Mouse (Mus musculus) megakaryocyte-erythroid progenitor cell, adult 5-6 weeks (primary cell): Measurements from ENCODE around the gene Ankrd36. TPM values are rescaled to one million over a fixed set of nuclear protein-coding genes. Genes with fewer than 3 reads are reported as not detected.
"Not testable (repeated sequence)": the region's sequence is repeated elsewhere in the genome, so short reads cannot be mapped to it uniquely, and the experiment has no call there.

Experiments
- ATAC-seq: replicated peaks from 2 replicates; pipeline ENCODE4 v1.8.0; 2016; ENCODE audit warnings: mild to moderate bottlenecking, inconsistent platforms; ENCODE audit not compliant: severe bottlenecking, poor library complexity, low FRiP score, low TSS enrichment
- total RNA-seq, 2 experiments: library from RNA; stranded (forward) in 1 of 2; stranded (reverse) in 1 of 2; fragments of 200-1000, 215-1000 nt in 1 of 2; fragments of >200 nt in 1 of 2; fragmentation: Nextera tagmentation in 1 of 2; gene quantifications; 2 replicates each; pipeline ENCODE4 v1.2.3; 2014 to 2017

The Ankrd36 gene
- total RNA-seq, 2 experiments from 2014 or later: 5.1 TPM; not detected in 1

DNA sequence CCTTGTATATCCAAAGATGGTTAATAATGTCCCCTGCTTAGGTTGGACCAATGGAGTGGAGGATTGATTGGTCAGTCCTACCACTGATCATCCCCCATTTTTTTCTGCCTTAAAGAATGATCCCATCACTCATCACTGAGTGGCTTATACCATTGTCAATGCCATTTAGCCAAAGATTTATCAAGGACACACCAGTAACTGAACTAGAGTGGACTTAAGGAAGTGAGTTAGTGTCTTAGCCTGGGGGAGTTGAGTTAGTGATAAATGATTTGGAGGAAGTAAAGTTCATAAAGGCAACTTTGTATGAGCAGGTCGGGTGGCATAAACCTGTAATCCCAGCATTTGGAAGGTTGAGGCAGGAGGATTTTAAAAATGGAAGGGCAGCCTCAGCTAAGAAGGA is 26.2 kb upstream of the Ankrd36 start:
- ATAC-seq: no peak

DNA sequence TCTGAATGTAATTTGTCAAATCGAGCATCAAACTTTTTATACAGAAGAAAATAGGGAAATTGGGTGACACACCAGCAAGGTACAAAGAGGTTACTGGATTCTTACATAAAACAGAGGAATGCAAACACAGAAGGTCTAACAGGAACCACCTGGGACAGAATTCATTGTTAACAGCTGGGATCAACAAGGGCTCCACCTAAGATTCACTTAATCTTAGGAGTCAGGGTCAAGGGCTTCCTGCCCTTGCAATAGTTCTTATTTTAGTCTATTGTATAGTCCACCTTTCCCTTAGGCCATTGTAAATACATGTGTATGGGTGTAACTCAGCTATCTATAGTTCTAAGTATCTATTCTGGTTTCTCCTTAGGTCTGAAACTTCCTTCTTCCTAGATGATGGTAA is 24.8 kb upstream of the Ankrd36 start:
- not testable (repeated sequence) for ATAC-seq

DNA sequence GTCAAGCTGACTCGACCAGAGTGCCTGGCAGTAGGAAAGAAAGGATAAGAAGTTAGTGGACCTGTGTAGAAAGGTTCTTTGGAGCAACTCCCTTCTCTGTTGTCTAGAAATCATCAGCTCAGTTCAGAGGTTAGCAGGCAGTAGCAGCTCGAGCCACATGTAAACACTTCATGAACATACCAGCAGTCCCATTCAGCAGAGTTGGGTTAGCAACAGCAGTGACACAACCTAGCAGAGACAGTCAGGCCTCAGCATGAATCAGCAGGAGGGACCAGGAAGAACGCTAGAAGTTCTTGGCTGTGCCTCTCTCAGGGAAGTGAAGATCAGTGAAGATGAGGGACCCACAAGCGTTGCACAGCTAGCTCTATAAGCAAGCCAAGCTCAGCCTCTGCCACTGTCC is 24.0 kb upstream of the Ankrd36 start:
- ATAC-seq: no peak

DNA sequence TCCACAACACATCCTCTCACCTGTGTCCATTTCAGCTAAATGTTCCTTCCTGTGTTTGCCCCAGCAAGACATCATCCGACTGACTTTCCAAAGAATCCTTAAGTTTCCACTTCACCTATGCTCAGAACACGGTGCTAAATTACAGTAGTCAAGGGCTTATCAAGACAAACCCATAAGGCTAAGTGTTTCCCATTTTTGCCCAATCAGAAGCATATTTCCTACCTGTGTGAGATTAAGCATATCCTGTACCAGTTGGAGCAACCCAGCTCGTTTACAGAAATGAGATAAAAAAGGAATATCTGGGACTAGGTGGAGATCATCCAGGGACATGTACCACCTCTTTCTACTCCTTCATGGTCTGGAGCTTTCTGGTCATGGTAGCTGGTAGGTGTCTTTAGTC is 22.8 kb upstream of the Ankrd36 start:
- no peak for ATAC-seq

DNA sequence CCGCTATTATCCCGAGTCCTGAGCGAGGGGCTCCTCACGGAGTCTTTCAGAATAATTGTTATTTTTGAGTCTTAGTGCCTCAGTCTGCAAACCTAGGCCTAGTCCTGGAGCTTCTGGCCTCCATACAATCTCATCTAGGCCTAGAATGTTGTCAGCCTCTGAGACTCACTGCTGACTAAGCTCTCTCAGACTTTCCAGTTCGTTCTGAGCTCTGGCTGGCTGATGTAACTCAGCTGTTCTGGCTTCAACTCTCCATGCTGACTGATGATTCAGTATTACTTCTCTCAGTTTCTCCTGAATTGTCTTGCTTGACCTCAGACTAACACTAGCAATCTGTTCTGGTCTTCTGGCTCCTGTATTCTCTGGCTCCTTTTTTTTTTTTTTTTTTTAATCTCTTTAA is 18.1 kb upstream of the Ankrd36 start:
- ATAC-seq: no peak

DNA sequence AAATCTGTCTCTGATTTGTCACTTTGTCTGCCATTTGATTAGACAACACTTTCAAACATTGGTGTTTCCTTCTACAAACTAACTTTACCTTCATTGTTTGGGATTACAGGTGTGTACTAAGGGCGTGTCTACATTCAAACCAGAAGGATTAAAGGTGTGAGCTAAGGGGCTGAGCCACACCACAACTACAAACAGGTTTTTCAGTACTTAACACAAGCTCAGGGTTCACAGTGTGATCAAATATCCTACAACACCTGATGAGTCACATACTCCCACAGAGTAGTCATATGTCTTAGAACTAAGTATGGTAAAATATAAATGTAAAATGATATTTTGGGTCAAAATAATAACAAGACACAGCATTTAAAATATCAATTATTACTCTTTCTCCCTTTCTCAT is 17.6 kb upstream of the Ankrd36 start:
- no peak for ATAC-seq

DNA sequence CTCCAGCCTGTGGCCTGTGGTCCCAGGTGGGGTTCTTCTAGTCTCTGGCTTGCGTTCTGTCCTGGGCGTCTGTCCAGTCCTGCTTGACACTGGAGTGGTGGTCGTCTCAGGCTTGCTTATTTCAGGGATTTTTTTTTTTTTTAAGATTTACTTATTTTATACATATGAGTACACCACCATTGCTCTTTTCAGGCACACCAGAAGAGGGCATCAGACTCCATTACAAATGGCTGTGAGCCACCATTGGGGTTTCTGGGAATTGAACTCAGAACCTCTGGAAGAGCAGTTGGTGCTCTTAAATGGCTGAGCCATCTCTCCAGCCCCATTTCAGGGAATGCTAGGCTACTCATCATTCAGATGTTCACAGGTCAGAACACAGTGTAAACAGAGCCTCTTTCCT is 9.2 kb upstream of the Ankrd36 start:
- ATAC-seq: no peak

DNA sequence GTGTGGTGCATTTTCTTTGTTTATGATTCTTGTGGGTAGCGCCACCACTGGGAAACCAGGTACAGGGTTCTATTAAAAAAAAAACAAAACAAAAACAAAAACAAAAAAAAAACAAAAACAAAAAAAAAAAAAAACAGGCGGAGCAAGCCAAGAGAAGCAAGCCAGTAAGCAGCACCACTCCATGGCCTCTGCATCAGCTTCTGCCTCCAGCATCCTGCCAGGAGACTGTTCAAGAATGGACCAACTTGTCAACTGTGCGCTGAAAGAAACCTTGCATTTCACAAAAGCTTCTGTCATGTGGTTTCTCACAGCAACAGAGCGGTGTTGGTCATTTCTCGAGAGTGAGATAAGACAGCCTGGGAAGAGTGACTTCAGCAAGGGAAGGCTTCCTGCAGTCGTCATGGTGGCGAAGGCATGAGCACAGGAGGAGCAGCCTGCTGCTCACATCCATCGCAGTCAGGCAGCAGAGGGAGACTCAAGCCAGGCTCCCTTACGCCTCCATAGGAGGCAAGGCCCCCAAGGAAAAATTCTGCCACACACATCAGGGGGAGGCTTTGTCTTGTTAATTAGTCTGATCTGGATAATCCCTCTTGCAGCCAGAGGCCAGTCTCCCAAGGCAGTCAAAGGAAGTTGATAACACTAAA is 6.7 kb upstream of the Ankrd36 start:
- no peak for ATAC-seq

DNA sequence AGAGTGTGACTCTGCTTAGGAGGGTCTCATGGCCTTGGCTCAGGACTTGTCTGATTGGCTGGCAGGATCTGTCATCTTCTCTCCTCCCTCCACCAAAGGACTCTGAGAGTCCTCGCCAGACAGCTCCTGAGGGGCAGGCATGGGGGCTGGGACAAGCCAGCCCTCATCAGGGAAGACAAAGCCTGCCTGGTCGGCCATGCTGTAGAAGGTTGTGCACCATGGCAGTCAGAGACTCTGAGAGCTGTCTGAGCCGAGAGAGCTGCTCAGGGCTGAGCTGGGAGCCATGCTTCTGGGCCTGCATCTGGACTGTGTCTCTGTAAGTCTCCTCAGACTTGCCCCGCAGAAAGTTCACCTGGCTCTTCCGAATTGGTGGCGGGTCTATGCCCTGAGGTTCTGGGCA is 5.6 kb upstream of the Ankrd36 start:
- no peak for ATAC-seq

DNA sequence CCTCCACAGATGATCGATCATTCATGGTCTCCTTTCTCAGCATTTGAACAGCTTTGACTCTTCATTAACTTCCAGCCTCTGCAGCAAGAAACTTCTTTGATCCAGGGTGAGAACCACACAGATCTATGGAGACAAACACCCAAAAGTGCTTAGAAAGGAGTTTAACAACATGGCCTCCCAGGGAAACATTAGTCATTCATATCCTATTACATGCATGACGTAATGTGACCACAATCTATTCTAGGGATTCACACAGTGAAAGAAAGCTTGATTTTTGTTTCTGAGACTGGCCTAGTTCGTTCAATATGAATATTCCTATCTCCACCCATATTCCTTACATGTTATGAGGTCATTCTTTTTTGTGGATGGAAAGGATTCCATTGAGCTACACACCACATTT is 3.9 kb upstream of the Ankrd36 start:
- ATAC-seq: no peak

DNA sequence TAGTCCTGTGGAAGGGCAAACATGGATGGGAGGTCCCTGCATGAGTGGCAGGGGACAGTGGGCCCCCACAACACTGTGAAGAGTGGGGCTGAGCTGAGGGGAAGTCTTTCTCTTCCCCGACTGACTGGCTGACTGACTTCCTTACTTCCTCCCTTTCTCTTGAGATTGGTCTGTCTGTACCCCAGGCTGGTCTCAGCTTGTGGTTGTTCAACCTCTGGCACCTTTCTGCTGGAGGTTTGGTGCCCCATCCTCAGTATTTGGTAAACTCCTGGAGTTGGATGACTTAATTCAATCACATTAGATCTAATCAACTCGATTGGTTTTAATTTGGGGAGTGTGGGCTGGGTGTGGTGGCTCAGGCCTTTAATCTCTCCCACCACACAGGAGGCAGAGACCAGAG is 3.0 kb upstream of the Ankrd36 start:
- ATAC-seq: no peak

DNA sequence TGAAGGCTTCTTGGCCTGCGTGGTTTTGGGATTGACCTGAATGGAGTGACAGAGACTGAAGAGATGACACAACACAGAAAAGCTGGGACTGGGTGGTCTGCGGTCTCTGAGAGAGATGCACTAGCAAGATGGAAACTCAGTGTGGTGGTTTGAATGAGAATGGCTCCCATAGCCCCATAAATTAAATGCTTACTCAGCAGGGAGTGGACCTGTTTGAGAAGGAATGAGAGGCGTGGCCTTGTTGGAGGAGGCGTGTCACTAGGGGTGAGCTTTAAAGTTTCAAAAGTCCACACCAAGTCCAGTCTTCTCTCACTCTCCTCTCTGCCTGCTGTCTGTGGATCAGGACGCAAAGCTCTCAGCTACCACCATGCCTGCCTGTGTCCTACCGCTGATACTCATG is 1.8 kb upstream of the Ankrd36 start:
- no peak for ATAC-seq

DNA sequence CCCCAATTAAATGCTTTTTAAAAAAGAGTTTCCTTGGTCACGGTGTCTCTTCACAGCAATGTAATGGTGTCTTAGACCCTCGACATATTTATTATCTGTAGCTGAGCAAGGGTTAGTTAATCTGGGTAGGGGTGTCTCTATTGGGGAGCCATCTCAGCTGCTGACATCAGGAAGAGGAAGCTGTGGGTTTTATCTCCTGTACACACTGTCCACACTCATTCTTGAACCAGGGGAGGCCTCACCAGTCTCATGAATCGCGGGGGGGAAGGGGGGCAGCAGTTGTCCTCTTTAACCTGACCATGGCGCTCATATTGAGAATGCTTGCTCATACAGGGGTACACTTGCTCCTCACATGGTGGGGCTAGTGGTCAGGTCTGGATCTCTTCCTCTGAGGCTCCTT is 1.4 kb upstream of the Ankrd36 start:
- ATAC-seq: peak; percentile 34; the same call in 1 of the 2 replicates

DNA sequence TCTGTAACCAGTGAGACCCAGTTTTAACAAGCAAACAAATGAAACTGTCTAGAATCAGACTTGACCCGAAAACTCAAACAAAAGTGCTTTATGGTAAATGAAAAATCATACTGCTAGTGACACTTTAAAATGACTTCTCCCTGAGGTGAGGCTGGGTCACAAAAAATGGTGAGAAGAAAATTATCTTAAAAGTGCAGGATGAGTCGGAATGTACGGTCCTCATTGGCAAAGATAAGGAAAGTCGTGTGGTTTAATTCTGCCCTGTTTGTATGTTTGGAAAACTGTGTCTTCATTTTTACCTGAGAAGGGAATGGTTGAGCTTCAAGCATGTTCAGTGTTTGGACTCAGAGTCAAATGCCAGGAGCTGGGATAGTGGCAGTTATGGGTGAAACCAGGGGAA is 2.4 kb downstream of the Ankrd36 start:
- peak; percentile 40; the same call in 1 of the 2 replicates for ATAC-seq

DNA sequence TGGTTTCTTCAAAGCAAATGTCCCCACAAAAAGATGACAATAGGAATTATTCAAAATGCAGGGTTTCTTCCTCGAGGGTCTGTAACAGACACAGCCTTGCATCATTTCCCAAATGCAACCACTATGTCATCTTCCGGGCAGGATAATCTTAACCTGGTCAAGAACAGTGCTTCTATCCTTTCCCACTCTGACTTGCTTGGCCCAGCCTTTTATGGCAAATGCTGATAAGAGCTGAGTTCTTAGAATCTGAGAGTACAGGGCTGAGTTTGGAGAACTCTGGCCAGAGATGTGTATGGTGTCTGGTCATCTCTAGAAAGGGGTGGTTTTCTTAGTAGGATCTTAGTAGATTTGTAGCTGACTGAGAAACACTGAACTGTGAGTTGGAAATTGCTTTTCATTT is 4.3 kb downstream of the Ankrd36 start:
- ATAC-seq: peak; percentile 75

DNA sequence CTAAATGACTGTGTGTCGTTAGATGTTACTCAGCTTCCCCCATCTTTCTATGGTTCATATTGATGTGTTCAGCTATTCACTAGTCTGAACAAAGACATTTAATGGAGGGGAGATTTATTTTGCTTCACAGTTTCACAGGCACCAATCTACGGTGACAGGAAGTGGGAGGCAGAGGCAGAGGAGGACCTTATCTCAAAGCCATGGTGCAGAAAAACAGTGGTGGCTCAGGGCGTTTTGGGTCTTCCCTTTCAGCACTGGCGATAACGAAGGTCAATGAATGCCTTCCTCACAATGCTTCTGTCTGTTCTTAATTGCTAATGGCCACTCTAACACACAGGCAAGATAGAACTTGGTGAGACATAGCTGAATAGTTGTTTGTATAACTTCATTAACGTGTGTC is 5.6 kb downstream of the Ankrd36 start:
- ATAC-seq: peak; percentile 73

DNA sequence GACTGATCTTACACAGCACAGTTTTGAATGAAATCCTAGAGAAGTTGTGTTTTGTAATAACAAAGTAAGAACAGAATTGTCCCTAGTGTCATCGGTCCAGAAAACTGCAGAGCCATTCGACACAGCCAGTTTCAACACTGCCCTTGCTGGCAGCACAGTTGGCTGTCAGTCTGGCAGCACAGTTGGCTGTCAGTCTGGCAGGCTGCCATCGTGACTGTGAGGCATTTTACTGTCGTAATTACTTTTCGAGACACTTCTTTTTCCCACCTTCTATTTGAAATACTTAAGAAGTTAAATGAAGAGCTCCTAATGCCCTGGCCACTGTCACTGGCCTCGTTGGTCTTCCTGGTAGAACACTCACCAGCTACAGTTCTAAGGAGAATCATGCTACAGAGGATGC is 22.9 kb downstream of the Ankrd36 start:
- no peak for ATAC-seq

DNA sequence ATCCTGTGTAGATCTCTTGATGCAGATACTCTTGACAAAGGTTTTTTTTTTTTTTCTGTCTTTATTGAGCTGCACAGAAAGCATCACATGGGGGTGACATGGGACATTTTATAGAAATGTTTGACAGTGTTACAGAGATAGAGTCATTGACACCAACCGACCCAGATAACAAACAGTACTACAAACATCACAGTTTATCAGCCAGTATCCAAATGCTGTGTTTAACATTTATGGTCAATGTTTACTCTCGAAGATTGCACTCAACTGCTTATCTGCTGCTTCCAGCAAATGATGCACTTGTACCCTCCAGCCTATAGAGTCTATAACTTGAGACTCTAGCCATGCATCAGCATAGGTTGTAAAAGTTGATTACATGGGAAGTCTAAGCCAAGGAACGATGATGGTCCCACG is 25.9 kb downstream of the Ankrd36 start:
- ATAC-seq: peak; percentile 95

DNA sequence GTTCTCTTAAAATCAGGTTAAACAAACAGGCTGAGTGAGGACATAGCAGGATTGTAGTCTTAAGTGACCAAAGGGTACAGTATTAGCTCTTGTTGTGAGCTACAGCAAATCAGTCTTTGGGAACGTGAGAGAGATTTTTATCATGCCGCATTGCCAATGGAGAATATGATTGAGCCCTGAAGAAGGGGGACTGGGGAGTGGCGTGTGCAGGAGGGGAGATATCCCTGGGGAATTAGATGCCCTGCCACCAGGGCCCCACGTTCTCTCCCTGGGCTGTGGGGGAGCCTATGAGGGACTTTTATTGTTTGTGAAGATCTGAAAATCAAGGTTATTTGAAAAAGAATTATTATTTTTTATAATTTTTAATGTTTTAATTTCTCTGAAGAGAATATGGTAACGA is 26.3 kb downstream of the Ankrd36 start:
- ATAC-seq: no peak; the same call in 1 of the 2 replicates

DNA sequence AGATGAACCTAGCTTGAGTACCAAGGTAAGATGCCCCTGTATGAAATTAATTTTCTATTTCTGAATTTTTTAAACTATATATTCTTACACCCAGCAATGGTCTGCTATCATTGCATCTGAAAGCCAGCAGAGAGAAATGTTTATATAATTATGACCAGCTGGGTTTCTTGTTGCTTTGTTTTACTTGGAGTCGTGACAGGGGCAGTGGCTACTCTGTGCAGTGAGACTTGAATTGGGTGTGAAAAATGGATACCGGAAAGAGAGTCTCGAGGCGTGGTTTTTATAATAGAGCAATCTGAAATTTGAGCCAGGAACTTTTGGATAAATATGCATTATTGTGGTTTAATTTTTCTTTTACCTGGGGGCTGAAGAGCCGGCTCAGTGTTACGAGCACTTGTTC is 27.3 kb downstream of the Ankrd36 start:
- ATAC-seq: no peak

DNA sequence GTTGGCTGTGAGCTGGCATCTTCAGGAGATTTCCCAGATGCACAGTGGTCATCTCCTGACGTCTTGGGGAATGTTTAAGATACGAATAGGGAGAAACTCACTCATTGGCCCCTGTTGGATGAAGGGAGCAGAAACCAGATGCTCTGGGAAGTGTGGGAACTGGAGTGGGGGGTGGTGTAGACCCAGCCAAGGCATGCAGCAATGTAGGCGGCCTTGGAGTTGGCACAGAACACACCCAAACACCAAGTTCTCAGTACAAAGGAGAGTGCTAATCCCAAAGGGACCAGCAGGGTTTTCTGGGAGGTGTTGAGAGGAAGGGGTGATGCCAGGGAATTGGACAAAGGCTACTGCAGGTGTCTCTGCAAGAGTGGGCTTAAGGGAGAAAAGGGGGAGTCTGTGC is 35.9 kb downstream of the Ankrd36 start:
- ATAC-seq: no peak

DNA sequence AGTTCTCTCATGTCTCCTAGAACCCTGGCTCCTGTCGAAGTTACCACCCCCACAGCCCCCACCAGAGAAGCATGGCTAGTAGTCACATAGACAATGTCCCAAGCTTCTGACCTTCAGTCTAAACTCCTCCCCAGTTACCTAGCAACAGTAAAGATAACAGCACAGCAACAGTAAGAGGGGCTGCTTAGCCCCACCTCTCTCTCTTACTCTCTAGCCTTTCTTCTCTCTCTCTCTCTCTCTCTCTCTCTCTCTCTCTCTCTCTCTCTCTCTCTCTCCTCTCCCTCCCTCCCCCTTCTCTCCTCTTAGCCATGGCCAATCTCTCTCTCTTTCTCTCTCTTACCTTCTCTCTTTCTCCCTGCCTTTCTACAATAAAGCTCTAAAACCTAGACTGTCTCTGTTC is 42.4 kb downstream of the Ankrd36 start:
- ATAC-seq: not testable (repeated sequence)
